Mouse (Mus musculus) olfactory bulb, adult 2 months (tissue): Measurements from ENCODE around the gene Opalin.

ENCODE experiments used
- CTCF ChIP-seq: fragments of 200-500 bp; IDR thresholded peaks from 2 replicates; pipeline ENCODE4 v1.5.1; 2012; ENCODE audit warnings: low read depth, mild to moderate bottlenecking, low read length, moderate library complexity; ENCODE audit not compliant: insufficient read depth
- POLR2A ChIP-seq: fragments of 200-500 bp; IDR thresholded peaks from 2 replicates; pipeline ENCODE4 v1.6.1; 2012; ENCODE audit warnings: mild to moderate bottlenecking, low read depth, low read length, moderate library complexity; ENCODE audit not compliant: insufficient read depth

- TF ChIP-seq POLR2A, result no peak
- no peak for TF ChIP-seq CTCF
Measured at GRCm38 (mm10) chr19:41088491-41088890, 11.6 kb upstream of the Opalin start.
